Mouse (Mus musculus): ENCODE data around the gene Spats2. TPM values are rescaled to one million over a fixed set of nuclear protein-coding genes. Genes with fewer than 3 reads are reported as not detected.
A peak's percentile ranks its signal among the peaks of the same experiment; 100 is the strongest.

Gene Spats2
- polyA plus RNA-seq, 1 experiment from 2014 or later = 60.5 TPM

- Histone ChIP-seq H3K9me3 (replicated peaks) (no peaks in the 10 kb centered on the region), H3K4me1 (no peaks in the 10 kb centered on the region), H3K4me3 (no peak overlapping the region), H3K27ac (no peak overlapping the region), H3K36me3 (peaks cover 98% of the 10 kb centered on the region), H3K27me3 (ENCODE audit: low read depth, poor library complexity, severe bottlenecking) (no peaks in the 10 kb centered on the region)
- WGBS = 93% methylated on average over 9 of the region's 9 CpGs
- DNase-seq (ENCODE audit: low spot score) = no peak
Observed at GRCm38 (mm10) chr15:99184217-99184914, 58.6 kb downstream of the Spats2 start.

- no peak overlapping the region for H3K27ac ChIP-seq
- H3K9me3 ChIP-seq (replicated peaks) = no peaks in the 10 kb centered on the region
- WGBS = 90% methylated on average over 10 of the region's 10 CpGs
- no peaks in the 10 kb centered on the region for H3K27me3 ChIP-seq (ENCODE audit: low read depth, poor library complexity, severe bottlenecking)
- no peaks in the 10 kb centered on the region for H3K4me1 ChIP-seq
- H3K4me3 ChIP-seq = no peak overlapping the region
- DNase-seq (ENCODE audit: low spot score) = no peak
- peaks cover 92% of the 10 kb centered on the region for H3K36me3 ChIP-seq
Observed at GRCm38 (mm10) chr15:99194358-99194757, 68.6 kb downstream of the Spats2 start.

GRCm38 (mm10) chr15:99195043-99195442, 69.3 kb downstream of the Spats2 start:
- no peaks in the 10 kb centered on the region for H3K9me3 ChIP-seq (replicated peaks)
- peaks cover 92% of the 10 kb centered on the region for H3K36me3 ChIP-seq
- no peak overlapping the region for H3K4me3 ChIP-seq
- H3K4me1 ChIP-seq = no peaks in the 10 kb centered on the region
- H3K27ac ChIP-seq = no peak overlapping the region
- no peak for DNase-seq (ENCODE audit: low spot score)
- H3K27me3 ChIP-seq (ENCODE audit: low read depth, poor library complexity, severe bottlenecking) = no peaks in the 10 kb centered on the region
- WGBS = 90% methylated on average over 6 of the region's 6 CpGs

- H3K9me3 ChIP-seq (replicated peaks) = no peaks in the 10 kb centered on the region
- no peak overlapping the region for H3K27ac ChIP-seq
- H3K4me3 ChIP-seq = no peak overlapping the region
- DNase-seq (ENCODE audit: low spot score) = no peak
- H3K4me1 ChIP-seq = no peaks in the 10 kb centered on the region
- H3K27me3 ChIP-seq (ENCODE audit: low read depth, poor library complexity, severe bottlenecking) = no peaks in the 10 kb centered on the region
- H3K36me3 ChIP-seq = peaks cover 88% of the 10 kb centered on the region
Observed at GRCm38 (mm10) chr15:99198761-99199160, 73.0 kb downstream of the Spats2 start.

- no peaks in the 10 kb centered on the region for H3K9me3 ChIP-seq (replicated peaks)
- H3K27ac ChIP-seq = no peak overlapping the region
- H3K36me3 ChIP-seq = peaks cover 93% of the 10 kb centered on the region
- no peaks in the 10 kb centered on the region for H3K27me3 ChIP-seq (ENCODE audit: low read depth, poor library complexity, severe bottlenecking)
- no peak for DNase-seq (ENCODE audit: low spot score)
- no peaks in the 10 kb centered on the region for H3K4me1 ChIP-seq
- 78% methylated on average over 8 of the region's 8 CpGs for WGBS
- H3K4me3 ChIP-seq = no peak overlapping the region
Observed at GRCm38 (mm10) chr15:99205959-99206358, 80.2 kb downstream of the Spats2 start.

GRCm38 (mm10) chr15:99213183-99213582, 87.5 kb downstream of the Spats2 start:
- Histone ChIP-seq H3K27ac (no peak overlapping the region), H3K4me3 (no peak overlapping the region), H3K36me3 (peaks cover 69% of the 10 kb centered on the region), H3K27me3 (ENCODE audit: low read depth, poor library complexity, severe bottlenecking) (no peaks in the 10 kb centered on the region), H3K9me3 (replicated peaks) (no peaks in the 10 kb centered on the region), H3K4me1 (no peaks in the 10 kb centered on the region)
- no peak for DNase-seq (ENCODE audit: low spot score)
- 92% methylated on average over 10 of the region's 10 CpGs for WGBS

GRCm38 (mm10) chr15:99214941-99215340, 89.2 kb downstream of the Spats2 start:
- no peak for DNase-seq (ENCODE audit: low spot score)
- no peaks in the 10 kb centered on the region for H3K9me3 ChIP-seq (replicated peaks)
- 77% methylated on average over 2 of the region's 2 CpGs for WGBS
- H3K4me3 ChIP-seq = no peak overlapping the region
- H3K4me1 ChIP-seq = peaks cover 8% of the 10 kb centered on the region; the same call in 1 of the 2 replicates
- H3K36me3 ChIP-seq = peaks cover 51% of the 10 kb centered on the region
- H3K27ac ChIP-seq = no peak overlapping the region
- peaks cover 7% of the 10 kb centered on the region for H3K27me3 ChIP-seq (ENCODE audit: low read depth, poor library complexity, severe bottlenecking)

GRCm38 (mm10) chr15:99215741-99216463, 90.2 kb downstream of the Spats2 start:
- Histone ChIP-seq H3K4me3 (no peak overlapping the region), H3K4me1 (peaks cover 10% of the 10 kb centered on the region), H3K9me3 (replicated peaks) (no peaks in the 10 kb centered on the region), H3K36me3 (peaks cover 42% of the 10 kb centered on the region), H3K27ac (no peak overlapping the region), H3K27me3 (ENCODE audit: low read depth, poor library complexity, severe bottlenecking) (peaks cover 16% of the 10 kb centered on the region)
- WGBS = 87% methylated on average over 11 of the region's 11 CpGs
- DNase-seq (ENCODE audit: low spot score) = no peak

- DNase-seq (ENCODE audit: low spot score) = no peak
- H3K27me3 ChIP-seq (ENCODE audit: low read depth, poor library complexity, severe bottlenecking) = peaks cover 33% of the 10 kb centered on the region
- H3K36me3 ChIP-seq = peaks cover 24% of the 10 kb centered on the region
- 90% methylated on average over 4 of the region's 4 CpGs for WGBS
- no peak overlapping the region for H3K27ac ChIP-seq
- H3K9me3 ChIP-seq (replicated peaks) = no peaks in the 10 kb centered on the region
- peaks cover 23% of the 10 kb centered on the region for H3K4me1 ChIP-seq
- H3K4me3 ChIP-seq = no peak overlapping the region
Observed at GRCm38 (mm10) chr15:99217630-99218029, 91.9 kb downstream of the Spats2 start.

- no peaks in the 10 kb centered on the region for H3K36me3 ChIP-seq
- peak overlapping the region; percentile 3; the same call in 1 of the 2 replicates for H3K4me3 ChIP-seq
- peaks cover 59% of the 10 kb centered on the region for H3K4me1 ChIP-seq
- peak; percentile 78 for DNase-seq (ENCODE audit: low spot score)
- H3K9me3 ChIP-seq (replicated peaks) = no peaks in the 10 kb centered on the region
- WGBS = 7% methylated on average over 8 of the region's 8 CpGs
- peaks cover 71% of the 10 kb centered on the region for H3K27me3 ChIP-seq (ENCODE audit: low read depth, poor library complexity, severe bottlenecking)
- H3K27ac ChIP-seq = peak overlapping the region; percentile 76
Observed at GRCm38 (mm10) chr15:99221315-99221952, 95.7 kb downstream of the Spats2 start.

GRCm38 (mm10) chr15:99222794-99223584, 97.3 kb downstream of the Spats2 start:
- Histone ChIP-seq H3K27me3 (ENCODE audit: low read depth, poor library complexity, severe bottlenecking) (peaks cover 87% of the 10 kb centered on the region), H3K4me3 (peak overlapping the region; percentile 47), H3K9me3 (replicated peaks) (no peaks in the 10 kb centered on the region), H3K36me3 (no peaks in the 10 kb centered on the region), H3K27ac (no peak overlapping the region), H3K4me1 (peaks cover 59% of the 10 kb centered on the region)
- no peak for DNase-seq (ENCODE audit: low spot score)
- WGBS = 8% methylated on average over 18 of the region's 18 CpGs

GRCm38 (mm10) chr15:99223585-99224207, 98.0 kb downstream of the Spats2 start:
- DNase-seq (ENCODE audit: low spot score) = peak; percentile 71
- peaks cover 94% of the 10 kb centered on the region for H3K27me3 ChIP-seq (ENCODE audit: low read depth, poor library complexity, severe bottlenecking)
- peaks cover 59% of the 10 kb centered on the region for H3K4me1 ChIP-seq
- no peaks in the 10 kb centered on the region for H3K36me3 ChIP-seq
- WGBS = 1% methylated on average over 46 of the region's 46 CpGs
- H3K9me3 ChIP-seq (replicated peaks) = no peaks in the 10 kb centered on the region
- peak overlapping the region; percentile 47 for H3K4me3 ChIP-seq
- H3K27ac ChIP-seq = no peak overlapping the region

All from limb, embryonic 10.5 days (tissue).